Mouse (Mus musculus): Measurements from ENCODE around the gene Mpv17.

The Mpv17 gene

GRCm38 (mm10) chr5:31183678-31184077 is 29.6 kb upstream of the Mpv17 start:
- DNase-seq (ENCODE audit: low read depth, low spot score), result no peak

GRCm38 (mm10) chr5:31181183-31181770 is 27.2 kb upstream of the Mpv17 start:
- DNase-seq (ENCODE audit: low read depth, low spot score), result no peak

DNA sequence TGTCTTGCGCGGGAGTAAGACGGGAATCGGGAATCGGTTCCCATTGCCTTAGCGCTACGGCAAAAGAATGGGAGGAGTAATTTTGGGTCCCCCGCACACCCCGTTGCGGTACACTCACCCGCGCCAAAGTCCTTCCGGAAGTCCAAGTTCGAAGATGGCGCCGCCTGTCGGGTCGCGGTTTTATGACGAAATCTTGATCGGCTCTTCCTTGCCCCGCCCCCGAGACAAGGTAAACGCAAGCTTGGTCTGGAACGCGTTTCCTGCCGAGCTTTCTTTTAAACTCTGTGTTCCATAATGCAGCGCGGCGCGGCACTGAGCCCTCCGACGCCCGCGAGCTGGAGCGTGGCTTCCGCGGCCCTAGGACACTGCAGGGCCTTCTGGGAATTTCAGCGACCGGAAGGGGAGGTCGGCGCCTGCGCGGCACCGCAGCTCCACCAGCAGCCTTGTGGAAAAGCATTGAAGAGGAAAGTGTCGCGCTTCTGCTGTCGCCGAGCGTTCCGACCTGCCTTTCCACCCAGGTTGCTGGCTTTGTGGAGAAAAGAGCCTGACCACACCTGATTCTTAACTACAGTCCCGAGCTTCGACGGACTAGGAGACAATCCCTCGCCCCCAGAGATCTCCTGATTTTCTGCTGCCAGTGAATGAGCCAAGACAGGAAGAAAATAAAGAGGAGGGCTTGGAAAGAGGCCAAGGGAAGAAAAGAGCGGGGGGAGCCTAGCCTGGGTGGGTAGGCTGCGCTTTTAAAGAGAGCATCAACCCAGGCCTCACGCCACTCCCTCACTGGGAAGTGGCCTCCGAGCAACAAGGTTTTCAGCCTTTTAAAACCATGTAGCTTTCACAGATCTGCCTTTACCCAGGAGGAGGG is 25.9 kb upstream of the Mpv17 start, which contains the start of the genes Gm29609 and Gtf3c2:
Gene Gm29609, minus strand, starts transcription at position 146 of the 865 bp plus-strand sequence.
Gene Gtf3c2, minus strand, starts transcription at position 379 of the 865 bp plus-strand sequence.
- peak; percentile 99 for DNase-seq (ENCODE audit: low read depth, low spot score)

GRCm38 (mm10) chr5:31179301-31179765 is 25.3 kb upstream of the Mpv17 start:
- peak; percentile 48 for DNase-seq (ENCODE audit: low read depth, low spot score)

- no peak for DNase-seq (ENCODE audit: low read depth, low spot score)
Measured at GRCm38 (mm10) chr5:31168630-31169029, 14.6 kb upstream of the Mpv17 start.

GRCm38 (mm10) chr5:31164878-31165277 is 10.8 kb upstream of the Mpv17 start:
- no peak for DNase-seq (ENCODE audit: low read depth, low spot score)

- no peak for DNase-seq (ENCODE audit: low read depth, low spot score)
Measured at GRCm38 (mm10) chr5:31162462-31162861, 8.4 kb upstream of the Mpv17 start.

DNA sequence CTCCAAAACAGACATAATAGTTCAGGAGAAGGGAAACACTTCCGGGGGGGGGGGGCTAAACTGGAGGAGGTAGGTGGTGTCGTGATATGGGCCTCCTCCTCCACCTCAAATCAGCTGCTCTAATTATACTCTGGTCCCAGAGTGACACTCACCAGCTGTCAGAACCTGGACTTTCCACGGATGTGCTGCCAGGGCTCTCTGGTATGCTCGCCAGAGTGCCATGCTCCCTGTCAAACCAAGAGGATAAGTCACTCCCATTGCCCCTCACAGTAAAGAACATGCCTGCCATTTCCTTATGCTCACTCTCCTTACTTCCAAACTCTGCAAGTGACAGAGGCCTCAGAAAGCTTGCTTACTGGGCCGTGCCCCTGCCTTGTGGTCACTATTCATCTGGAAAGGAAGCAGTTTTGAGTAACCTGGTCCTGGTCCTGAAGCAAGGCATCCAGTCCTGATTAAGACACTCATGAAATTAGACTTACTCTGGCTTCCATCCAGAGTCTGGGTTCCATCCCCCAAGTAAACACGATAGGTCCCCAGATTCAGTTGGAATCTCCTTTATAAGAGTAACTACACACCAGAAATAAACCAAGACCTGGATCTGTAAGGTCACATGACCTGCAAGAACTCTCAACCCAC is 417 bp downstream of the Mpv17 start:
- peak; percentile 22 for DNase-seq (ENCODE audit: low read depth, low spot score)

DNA sequence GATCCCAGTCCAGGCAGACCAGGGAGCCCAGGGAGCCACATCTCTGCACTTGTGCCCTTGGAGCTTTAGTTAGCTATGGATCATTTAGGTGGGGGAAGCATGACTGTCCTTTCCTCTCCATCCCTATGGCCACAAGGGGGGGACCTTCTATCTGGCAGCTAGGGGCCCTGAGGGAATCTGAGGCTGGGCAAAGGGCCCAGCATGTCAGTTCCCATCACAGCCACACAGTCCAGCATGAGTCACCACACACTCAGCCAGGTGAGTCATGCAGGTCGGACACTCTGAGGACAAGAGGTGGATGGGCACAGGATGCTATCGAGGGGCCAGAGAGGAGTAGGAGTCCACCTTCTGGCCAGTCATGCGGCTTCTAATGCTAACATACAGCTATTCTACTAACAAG is 2.3 kb downstream of the Mpv17 start:
- DNase-seq (ENCODE audit: low read depth, low spot score), result peak; percentile 87

- peak; percentile 32 for DNase-seq (ENCODE audit: low read depth, low spot score)
Measured at GRCm38 (mm10) chr5:31149781-31150180, 4.3 kb downstream of the Mpv17 start.

GRCm38 (mm10) chr5:31138968-31139425 is 15.1 kb downstream of the Mpv17 start:
- no peak for DNase-seq (ENCODE audit: low read depth, low spot score)

DNA sequence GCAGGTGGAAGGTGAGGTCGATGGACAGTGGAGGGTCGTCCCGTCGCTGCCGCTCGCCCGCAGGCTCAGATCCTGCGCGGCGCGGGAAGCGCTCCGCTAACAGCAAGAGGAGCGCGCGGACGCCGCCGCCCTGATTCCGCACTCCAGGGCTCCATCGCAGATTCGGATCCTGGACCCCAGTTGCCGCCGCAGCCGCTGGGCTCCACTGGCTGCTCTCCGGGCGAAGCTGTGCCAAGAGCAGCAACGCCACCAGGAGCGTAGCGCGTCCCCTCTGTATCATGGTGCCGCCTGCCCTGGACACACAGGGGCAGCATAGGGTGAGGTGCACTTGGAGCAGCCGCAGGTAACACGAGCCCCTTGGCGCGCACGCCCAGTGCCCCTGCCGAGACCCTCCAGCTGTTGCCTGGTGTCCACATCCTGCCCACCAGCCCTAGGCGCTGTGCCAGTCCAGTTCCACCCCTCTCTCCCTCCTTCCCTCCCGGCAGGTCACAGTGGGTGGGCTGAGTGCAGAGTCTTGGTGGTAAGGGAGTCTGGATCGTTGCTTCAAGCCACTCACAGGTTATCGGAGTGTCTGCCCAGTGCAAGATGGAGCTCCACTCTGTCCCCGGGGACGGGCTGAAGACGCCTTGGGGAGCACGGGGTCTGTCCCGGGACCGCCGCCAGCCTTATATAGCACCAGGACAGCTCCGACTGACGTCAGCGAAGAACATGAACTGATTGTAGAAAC is 15.6 kb downstream of the Mpv17 start, which contains the start of gene Ucn:
Gene Ucn, minus strand, starts transcription at position 589 of the 727 bp plus-strand sequence.
- no peak for DNase-seq (ENCODE audit: low read depth, low spot score)

GRCm38 (mm10) chr5:31137658-31138057 is 16.4 kb downstream of the Mpv17 start:
- DNase-seq (ENCODE audit: low read depth, low spot score), result no peak

DNA sequence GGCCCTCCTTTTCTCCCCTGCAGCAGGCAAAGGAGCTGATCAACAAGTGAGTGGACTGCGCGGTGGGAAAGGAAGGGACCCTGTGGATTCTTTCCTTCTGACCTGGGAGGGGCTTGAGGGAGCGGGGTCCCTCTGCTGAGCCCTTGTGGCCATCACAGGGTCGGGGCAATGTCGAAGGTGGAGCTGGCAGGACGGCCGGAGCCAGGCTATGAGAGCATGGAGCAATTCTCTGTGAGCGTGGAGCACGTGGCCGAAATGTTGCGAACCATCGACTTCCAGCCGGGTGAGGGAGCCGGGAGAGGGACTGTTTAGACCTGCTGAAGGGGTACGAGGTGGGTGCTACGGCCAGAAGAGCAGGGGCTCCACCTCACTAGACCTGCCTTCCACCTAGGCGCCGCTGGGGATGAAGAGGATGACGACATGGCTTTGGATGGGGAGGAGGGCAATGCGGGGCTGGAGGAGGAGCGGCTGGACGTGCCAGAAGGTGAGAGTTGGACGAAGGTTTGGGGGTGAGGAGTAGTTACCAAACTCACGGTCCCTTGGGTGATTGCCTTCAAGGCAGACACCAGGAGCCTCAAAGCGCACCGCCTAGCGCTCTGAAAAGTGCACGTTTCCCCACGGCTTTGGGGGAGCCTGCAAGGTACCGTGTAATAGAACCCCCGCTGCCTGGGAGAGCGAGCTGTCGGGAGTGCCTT is 17.2 kb downstream of the Mpv17 start:
- DNase-seq (ENCODE audit: low read depth, low spot score), result no peak

DNA sequence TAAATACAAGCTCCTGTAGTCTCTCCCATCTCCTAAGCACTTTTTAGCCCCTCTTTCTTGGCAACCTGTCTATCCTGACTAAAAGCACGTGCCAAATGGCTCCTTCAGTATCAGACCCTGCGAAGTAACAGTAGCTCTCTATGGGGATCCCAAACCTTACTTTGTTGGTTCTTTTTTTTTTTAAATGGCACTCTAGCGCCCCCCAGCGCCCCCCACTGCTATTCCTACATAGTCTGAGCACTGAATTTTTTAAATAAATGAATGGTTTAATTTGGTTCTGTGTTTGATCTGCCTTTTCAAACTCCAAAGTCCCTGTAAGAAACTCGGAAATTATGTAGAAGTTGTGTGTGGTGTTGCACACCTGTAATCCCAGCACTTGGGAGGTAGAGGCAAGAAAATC is 28.0 kb downstream of the Mpv17 start:
- DNase-seq (ENCODE audit: low read depth, low spot score), result no peak

- no peak for DNase-seq (ENCODE audit: low read depth, low spot score)
Measured at GRCm38 (mm10) chr5:31123481-31123880, 30.6 kb downstream of the Mpv17 start.

- peak; percentile 77 for DNase-seq (ENCODE audit: low read depth, low spot score)
Measured at GRCm38 (mm10) chr5:31121111-31121510, 32.9 kb downstream of the Mpv17 start.

- no peak for DNase-seq (ENCODE audit: low read depth, low spot score)
Measured at GRCm38 (mm10) chr5:31116912-31117311, 37.1 kb downstream of the Mpv17 start.

DNA sequence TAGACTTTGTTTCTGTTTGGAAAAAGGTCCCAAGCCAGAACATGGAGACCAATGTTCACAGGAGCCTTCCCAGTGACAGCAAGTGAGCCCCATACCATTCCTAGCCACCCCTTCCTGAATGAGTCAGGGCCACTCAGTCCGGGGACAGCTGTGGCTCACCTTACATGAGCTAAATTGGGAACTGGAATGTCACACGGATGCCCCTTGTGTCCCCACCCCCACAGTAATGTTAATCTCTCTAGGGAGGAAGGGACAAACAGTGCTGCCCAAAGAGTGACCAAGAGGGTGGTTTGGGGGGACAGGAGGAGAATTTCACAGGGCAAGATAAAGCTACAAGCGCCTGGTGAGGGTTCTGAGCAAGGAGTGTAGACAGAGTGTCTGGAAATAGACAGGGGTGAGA is 37.7 kb downstream of the Mpv17 start, which contains the start of gene Trim54:
Gene Trim54, plus strand, starts transcription at position 359 of the 400 bp plus-strand sequence.
- no peak for DNase-seq (ENCODE audit: low read depth, low spot score)

GRCm38 (mm10) chr5:31110781-31111180 is 43.3 kb downstream of the Mpv17 start:
- peak; percentile 35 for DNase-seq (ENCODE audit: low read depth, low spot score)

All from brain, adult 2 months (tissue).